Mouse (Mus musculus): ENCODE results near the gene Ccnj.

The Ccnj gene

DNA sequence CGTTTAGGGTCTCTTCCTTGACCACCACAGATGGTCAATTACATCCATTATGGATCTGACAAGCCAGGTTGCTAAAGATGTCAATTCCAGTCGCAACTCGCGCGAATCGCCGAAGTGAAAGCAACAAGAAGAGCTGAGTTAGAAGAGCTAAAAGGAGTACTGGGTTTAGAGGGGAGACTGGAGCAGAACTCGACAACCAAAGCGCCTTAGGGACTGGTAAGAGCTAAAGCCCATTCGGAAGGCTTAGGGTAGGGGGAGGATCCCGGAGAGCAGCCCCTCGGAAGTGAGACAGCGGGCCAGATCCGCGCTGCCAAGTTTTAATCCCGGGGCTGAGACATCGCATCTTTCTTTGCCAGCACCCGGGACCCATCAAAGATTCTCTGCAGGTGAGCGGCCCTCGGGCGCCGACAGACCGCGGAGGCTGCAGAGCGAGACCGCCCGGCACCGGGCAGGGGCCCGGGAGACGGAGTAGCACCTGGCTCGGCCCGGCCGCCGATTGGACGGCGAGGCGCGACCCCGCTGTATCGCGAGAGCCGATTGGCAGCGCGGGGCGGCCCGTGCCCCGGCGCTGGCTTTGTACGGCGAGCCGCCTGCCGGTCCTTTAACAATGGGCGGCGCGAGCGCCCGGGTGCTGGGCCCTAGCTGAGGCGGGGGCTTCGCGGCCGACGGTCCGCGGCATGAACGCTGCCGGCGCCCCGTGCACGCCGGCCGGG lies at the start of gene Ccnj:
TSS of gene Ccnj (plus strand) at position 577 of the 713 bp plus-strand sequence.
- peak; percentile 83 for DNase-seq (ENCODE audit: low spot score)

DNA sequence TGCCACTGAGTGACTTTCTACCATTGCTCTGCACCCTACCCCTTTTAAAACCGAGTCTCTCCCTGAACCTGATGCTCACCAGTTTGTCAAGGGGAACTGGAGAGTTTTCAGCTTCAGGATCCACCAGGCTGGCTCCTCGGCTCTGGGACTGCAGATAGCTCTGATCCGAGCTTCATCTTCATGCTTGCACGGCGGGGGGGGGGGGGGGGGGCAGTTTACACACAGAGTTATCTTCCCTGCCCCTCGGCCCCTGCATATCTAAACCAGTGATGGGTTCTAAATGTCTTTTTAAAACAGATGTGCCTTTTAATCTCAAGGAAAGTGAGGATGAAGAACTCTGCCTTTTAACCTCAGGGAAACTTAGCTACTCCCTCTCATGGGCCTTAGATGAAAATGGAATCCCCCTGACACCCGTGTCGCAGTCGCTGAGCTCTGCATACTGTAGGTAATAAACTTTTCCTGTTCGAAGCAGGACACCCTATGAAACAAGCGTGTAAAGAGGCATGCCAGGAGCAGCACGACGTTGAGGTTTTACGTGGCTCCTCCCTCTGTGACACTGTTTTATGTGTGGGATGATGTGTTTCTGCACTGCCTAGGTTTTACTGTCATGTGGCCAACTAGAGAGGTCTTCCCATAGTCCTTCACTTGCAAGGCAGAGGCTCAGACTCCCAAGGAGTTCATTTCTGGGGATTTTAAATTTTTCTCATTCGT lies 42.9 kb upstream of the Ccnj start:
- DNase-seq (ENCODE audit: low spot score), result no peak

DNA sequence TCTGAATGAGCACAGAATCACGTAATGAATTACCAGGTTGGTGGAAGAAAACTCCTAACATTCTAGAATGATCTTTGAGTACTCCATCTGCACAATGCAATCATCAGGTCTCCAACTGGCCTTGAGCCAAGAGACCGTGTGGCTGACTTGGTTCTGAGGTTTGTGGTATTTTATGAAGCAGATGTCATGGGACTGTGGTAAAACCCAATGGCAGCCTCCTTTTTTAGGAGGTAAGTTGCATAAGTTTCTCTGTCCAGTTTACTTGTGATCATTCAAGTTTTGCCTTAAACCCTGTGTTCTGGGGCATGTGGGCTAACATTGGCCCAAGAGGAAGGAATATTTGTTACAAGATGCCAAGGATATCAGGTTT lies 42.4 kb upstream of the Ccnj start:
- no peak for DNase-seq (ENCODE audit: low spot score)

DNA sequence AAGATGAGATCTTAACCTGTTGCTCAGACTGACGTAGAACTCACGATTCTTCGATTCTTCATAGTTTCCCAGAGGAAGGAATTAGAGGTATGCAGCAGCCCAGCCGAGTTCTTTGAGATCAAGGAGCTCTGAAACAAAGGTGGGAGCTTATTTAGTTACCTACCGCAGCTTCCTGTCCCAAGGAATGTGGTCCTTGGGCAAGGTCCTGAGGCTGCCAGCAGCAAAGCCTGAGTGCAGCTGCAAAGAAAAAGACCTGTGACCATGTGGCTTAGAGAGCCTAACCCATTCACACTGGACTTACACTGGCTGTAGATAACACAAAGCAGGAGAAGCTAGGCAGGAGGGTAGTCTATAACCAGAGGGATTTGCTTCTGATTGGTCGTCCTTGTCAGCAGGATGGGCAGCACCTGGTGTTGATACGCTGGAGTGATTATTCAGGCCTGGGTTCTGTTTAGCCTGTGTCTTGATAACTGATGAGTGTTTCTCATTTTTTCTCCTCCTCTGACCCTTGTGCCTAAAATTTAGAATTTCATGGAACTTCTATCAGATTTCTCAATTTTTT lies 25.8 kb upstream of the Ccnj start:
- no peak for DNase-seq (ENCODE audit: low spot score)

DNA sequence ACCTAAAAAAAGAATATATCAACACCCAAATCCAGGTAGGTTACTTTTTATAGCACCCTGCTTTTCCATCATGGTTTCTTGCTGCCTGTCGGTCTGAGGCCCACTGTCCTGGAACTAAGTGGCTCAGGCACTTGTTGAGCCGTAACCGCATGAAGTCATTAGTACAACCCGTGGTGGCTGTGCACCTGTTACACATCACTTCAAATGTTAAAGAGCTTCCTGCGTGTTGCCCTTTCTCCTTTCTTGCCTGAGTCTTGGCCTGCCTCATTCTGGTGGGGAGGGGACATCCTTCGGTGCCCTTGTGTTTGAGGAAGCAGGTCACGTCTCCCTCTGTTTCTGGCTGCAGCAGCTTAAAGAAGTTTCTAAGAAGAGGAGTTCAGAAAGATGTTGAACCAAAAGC lies 21.2 kb upstream of the Ccnj start:
- no peak for DNase-seq (ENCODE audit: low spot score)

DNA sequence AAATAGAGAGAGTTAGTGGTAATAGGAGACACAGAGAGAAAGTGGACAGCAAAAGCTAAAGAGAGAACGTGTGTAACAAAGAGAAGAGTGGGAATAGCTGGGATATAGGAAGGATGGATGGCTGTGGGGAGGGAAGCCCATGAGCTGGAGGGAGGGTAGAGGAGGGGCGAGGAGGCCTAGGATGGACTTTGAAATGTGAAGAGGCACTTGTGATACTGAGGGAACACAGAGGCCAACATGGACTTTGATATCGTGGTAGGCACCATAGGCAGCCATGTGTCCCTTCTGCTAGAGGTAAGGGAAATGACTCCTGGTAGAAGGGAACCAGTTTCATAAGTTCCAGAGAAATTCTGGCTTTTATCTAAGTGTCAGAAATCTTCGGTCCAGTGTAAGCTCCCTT lies 19.2 kb upstream of the Ccnj start:
- DNase-seq (ENCODE audit: low spot score), result no peak

DNA sequence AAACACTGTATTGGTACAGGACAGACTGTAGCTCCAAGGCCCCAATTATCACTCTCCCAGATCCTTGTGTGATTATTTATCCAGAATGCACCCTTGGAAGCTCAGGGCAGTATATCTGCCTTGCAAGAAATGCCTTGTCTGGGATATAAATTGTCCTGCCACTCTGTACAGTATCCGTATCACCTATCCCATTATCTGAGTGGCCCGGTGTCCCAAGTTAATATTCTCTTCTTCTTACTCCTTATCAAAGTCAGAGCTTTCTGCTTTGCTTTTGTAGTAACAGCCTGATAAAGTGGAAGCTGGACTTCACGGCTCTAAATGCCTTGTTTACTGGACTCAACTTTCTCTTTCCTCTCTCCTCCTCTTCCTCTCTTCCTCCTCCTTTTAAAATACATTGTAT lies 18.3 kb upstream of the Ccnj start:
- no peak for DNase-seq (ENCODE audit: low spot score)

DNA sequence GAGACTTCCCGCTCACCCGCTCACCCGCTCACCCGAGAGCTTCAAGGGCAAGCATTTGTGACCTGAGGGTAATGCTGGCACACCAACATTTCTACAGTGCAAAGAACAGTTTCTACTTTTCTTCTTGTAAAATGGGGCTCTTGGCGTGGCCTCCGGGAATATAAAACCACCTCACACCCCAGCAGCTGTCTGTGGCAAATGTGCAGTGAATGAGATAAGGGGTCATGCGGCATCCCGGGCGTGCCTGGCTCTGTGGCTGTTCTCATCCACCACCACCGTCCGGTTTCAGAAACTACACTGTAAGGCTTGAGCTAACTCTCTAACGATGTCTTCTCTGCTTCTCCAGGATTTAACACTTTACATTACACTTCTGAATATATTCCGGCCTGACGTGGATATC lies 17.7 kb upstream of the Ccnj start:
- DNase-seq (ENCODE audit: low spot score), result no peak

DNA sequence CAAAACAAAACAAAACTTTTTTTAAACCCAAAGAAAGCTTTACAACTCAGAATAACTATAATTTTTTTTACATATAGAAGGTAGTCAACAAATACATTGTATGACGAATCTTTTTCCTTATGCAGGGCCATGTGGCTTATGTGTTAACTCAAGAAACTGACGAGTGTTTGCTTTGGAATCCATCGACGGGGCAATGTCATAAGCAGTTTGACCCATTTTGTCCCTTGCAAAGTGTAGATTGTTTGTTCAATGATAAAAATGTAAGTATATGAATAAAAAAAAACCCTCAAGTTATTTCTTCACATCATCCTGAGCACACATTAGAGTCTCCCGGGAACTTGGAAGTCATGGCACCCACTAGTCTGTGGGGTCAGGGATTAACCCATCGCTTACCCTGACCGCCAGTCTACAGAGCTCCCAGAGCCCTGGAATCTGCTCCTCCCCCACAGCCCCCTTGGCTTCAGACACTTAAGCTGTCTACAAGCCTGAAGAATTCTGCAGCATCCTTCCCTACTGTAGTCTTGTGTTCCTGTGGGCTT lies 15.4 kb upstream of the Ccnj start:
- no peak for DNase-seq (ENCODE audit: low spot score)

DNA sequence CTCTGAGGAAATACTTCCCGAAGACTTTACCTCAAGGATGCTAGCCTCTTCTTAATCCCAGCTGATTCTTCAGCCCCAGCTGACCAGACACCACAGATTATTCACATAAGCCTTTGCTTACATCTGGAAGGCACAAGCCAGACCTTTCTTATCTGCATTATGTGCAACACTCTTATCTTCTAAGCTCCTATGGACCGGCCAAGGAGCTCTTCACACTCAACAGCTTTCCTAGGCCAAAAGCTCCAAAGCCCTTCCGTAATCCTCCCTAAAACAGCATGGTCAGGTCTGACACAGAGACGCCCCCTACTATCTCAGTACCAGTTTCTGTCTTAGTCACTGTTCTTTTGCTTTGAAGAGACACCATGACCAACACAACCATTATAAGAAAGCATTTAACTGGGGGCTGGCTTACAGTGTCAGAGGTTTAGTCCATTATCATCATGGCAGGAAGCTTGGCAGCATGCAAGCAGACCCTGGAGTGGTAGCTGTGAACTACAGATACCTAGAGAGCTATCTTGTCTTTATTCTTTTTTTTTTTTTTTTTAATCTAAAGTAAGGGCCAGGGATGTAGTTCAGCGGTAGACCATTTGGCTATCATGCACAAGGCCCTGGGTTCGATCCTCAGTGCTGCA lies 13.1 kb upstream of the Ccnj start:
- no peak for DNase-seq (ENCODE audit: low spot score)

DNA sequence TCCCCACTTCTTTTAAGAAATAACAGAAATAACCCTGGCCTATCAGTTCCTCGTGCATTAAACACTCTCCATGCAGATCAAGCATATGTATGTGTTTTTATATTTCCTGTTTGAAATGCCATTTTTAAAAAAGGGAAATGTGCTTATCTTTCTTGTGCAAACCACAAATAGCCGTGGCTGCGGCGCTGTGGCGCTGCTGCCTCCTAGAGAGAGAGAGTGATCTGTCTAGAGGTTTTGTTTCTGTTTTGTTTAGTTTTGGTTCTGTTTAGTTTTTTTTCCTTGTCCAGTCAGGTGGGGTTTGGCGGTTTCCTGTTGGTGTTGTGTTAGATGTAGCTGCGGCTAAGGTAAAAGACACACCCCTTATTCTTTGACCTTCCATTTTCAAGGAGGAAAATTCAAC lies 12.3 kb upstream of the Ccnj start:
- no peak for DNase-seq (ENCODE audit: low spot score)

DNA sequence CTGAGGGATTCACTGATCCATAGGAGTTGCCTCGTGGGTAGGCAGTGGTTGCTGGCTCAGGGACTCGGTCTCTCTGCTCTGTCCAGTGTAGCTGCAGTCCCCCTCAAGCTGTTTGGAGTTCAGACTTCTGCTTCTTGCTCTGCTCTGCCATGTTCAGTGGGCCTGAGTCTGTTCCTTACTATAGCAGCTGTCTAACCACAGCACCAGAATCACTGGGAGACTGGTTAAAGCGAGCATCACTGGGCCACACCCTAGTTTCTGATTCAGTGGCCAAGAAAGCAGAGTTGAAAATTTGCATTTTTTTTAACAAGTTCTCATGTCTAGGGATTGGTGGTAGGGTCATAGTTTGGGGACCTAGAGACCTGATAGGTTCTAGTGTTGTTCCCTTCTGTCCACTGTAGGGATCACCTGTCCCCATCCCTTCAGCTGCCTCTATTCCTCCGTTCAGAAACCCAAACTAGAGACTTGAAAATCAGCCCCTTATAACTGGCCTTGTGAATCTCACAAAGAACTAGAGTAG lies 9.7 kb upstream of the Ccnj start:
- DNase-seq (ENCODE audit: low spot score), result no peak

DNA sequence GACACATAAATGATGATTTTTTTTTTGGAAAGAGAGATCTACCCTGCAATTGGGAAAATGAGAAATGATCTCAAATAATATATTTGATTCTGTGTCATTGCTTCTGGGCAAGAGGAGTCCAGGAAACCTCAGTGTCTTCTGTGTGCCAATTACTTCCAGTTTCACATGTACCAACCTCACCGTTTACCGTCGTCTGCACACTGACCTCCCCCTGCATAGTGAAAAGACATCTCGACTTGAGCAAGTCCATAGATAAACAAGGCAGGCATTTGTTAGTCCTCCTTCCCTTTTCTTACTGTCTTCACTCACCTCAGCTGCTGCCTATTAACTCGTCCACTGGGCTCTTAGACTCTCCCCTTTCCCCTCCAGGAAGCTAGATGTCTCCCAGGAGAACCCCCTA lies 5.4 kb upstream of the Ccnj start:
- DNase-seq (ENCODE audit: low spot score), result no peak

DNA sequence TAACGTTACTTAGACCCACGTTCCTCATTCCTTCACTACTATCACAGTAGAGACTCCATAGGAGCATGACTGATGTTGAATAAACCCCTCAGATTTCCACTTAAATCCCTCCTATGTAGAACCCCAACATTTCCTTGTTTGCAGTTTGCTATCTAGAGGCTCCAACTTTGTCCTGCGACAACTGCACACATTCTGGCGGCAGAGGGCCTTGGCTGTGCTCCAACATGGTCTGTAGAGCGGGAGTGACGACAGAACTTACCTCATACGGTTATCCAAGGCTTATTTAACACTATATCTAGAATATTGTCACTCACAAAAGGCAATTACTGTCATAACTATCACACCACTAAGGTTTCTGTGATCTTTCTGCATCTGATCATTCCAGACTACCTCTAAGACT lies 4.3 kb upstream of the Ccnj start:
- no peak for DNase-seq (ENCODE audit: low spot score)

DNA sequence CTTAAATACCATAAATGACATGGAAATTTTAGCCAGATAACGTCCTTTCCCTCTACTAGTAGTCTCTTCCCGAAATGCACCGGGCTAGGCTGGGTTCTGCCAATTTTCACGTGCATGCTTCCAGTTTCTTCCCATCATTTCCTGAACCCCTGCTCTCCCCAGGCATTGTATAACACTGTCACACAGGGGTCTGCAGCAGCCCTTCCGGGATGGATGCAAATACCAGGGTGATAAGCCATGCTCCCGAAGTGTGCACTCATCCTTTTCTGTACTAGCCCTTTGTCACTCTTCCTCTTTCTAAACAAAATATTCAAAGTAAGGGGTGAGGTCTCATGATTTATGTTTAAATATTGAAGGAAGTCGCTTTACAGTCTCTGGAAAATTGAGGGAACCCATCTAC lies 881 bp upstream of the Ccnj start:
- no peak for DNase-seq (ENCODE audit: low spot score)

DNA sequence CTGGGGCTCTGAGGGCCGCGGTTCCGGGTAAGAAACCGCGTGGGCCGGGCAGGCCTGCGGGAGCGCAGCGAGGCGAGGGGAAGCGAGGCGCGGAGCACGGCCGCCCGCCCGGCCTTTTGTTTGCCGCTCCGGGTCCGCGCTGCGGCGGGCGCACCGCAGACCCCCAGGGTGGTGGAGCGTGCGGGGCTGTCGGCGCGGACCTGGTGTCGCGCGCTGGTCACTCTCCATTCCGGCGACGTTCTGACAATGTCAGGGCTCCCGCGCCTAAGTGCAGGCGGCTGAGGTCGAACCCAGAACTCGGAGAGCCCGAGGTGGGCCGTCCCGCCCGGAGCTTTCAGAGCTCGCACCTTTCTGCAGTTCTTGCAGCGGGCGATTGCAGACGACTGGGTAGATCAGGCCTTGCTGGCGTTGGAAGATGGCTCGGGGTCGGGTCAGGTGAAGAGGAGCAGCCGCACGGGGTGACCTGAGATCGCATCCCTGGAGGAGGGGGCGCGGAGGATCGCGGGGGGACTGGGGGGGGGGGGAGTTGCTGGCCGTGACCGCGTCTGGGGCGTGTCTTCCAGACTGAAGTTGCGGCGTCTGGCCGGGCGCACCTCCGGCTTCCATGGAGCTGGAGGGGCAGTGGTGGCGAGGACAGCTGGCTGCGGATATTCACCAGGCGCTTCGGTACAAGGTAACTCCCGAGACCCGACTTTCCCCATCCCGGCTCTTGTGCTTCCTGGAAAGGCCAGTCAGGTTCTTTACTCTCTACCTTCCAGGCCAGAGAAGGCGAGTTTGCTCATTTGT lies 530 bp downstream of the Ccnj start:
- peak; percentile 40 for DNase-seq (ENCODE audit: low spot score)

DNA sequence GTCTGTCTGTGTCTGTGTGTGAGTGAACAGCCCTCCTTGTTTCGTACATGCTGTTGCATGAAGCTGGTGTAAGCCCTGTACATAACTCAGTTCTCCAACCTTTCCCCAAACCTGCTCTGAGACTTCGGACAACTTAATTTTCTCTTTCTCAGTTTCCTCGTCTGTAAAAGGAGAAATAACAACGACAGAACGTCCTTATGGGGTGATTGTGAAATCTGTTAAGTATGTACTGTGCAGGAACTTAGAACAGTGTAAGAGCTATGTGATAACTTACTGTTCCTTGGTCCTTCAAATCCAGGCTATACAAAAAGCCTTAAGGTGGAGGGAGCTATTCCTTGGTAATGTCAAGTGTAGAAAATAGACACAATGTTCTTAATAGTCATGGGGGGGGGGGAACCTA lies 1.3 kb downstream of the Ccnj start:
- DNase-seq (ENCODE audit: low spot score), result no peak

DNA sequence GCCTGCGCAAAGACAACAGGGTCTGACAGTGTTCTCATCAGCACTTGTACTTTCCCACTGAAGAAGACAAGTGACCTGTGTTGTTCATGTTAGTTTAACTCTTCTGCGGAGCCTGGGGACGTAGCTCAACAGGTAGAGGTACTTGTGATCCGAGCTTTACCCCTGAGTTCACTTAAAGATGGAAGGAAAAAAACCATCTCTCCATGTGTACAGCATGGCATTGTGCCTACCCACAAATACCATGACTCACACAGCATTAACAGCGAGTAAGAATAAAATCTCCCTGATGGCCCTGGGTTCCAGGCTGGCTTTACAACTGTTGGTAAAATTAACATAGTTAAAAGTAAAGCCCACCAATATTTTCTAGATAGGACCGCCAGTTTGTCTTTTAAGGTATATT lies 3.4 kb downstream of the Ccnj start:
- DNase-seq (ENCODE audit: low spot score), result no peak

DNA sequence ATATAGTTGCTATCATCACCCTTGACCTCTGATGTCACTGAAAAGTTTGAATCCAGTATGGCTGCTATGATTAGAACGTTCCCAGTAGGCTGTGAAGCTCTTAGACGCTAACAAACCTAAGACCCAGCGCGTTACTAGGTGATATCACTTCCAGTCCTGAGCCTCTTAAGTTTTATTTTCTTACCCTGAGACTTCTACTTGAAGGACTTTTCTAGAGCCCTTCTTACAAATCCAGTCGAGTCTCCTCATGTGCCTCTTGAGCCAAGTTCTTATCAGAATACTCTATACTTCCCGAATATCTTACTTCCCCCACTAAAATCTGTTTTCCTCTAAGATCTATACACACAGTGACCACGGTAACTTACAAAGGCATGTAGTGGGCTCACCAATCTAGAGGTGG lies 7.1 kb downstream of the Ccnj start:
- no peak for DNase-seq (ENCODE audit: low spot score)

DNA sequence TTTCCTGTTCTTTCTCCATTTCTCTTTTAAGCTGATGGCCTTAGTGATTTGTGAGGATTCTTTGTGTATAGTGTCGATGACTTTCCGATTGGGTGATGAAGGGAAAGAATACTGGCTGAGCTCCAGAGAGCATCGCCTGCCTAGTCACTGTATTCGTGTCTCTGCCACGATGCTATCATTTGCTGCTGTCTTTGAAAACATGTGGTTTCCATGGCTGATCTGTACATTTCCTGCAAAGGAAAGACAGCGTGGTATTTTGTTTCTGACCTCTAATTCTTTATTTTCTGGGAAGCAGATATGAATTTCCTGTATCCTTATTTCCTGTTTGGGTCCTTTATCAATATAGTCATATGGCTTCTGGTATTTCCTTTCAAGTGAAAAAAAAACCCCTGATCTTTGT lies 9.2 kb downstream of the Ccnj start:
- no peak for DNase-seq (ENCODE audit: low spot score)

DNA sequence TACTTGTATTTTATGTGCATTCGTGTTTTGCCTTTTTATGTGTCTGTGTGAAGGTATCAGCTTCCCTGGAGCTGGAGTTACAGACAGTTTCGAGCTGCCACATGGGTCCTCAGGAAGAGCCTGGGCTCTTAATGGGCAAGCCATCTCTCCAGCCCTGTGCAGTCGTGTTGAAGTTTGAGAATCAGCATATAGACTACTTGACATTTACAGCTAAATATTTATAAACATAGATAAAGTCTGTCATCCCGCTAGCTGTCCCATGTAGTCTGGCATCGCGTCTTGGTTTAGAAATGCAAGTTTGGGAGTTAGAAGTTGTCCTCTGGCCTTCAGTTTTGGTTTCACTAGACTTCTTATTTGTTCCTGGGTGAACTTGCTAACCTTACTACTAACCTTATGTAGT lies 10.0 kb downstream of the Ccnj start:
- DNase-seq (ENCODE audit: low spot score), result no peak

DNA sequence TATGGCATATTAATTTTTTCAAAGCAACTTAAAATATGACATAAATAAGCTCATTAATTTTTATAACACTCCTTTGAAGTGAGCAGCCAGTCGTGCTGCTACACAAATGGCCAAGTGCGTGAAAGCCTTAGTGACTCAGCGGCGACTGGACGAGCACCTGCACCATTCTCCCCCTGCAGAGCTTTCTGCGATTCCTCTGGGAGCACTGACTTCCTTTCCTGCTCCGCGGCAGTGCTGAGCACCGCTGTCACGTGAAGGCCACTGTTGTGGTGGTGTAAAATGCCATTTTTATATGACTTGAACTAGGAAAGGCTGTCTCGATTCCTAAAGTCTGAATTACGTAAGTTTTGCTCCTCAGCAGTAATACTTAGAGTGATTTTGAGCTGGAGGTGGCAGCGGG lies 10.5 kb downstream of the Ccnj start:
- DNase-seq (ENCODE audit: low spot score), result no peak
